18 mouse cellular contexts compared by ENCODE assay signal in genomic region chr8:126961516-126961915, GRCm38 (mm10). TPM values are rescaled to one million over a fixed set of nuclear protein-coding genes. Genes with fewer than 3 reads are reported as not detected.
DNase-seq lines count a peak whose midpoint lies in the region.
"Had no signal": no experiment of that assay in that cellular context is flagged by ENCODE, and none has a peak within 500 bp of the region (broad histone marks: within the 10 kb centered on the region; RNA-seq: fewer than 3 reads in every experiment).

No protein-coding gene starts in this region.

- intact Hi-C loops in left cerebral cortex, postnatal 14 days (cut with DNase I), result no loop called here
- intact Hi-C loops in left cerebral cortex, postnatal 4 days (cut with DNase I), result no loop called here

- peak; percentile 30 to 67 for DNase-seq in frontal cortex, adult 2 months (ENCODE audit: extremely low spot score in 1 of 2, low spot score in 1 of 2)
- no peak for DNase-seq in frontal cortex, postnatal 25 days (ENCODE audit: low spot score in 2 of 2)
- DNase-seq in left cerebral cortex, postnatal 14 days (ENCODE audit: low spot score in 2 of 2), result peak; percentile 41 to 45
- no peak for DNase-seq in left cerebral cortex, postnatal 4 days
- DNase-seq in layer of hippocampus, postnatal 10 days (ENCODE audit: low spot score in 2 of 2), result peak; percentile 40 to 45
- peak; percentile 31 for DNase-seq in right cerebral cortex, postnatal 25 days
- no peak for DNase-seq in kidney, postnatal 10 days
- DNase-seq in adrenal gland, postnatal 10 days, result no peak
- DNase-seq: adrenal gland, postnatal 36 days; cerebellum, adult 11 months; cerebellum, postnatal 14 days; gastrocnemius, postnatal 25 days; heart, adult 2 months; heart, postnatal 14 days; kidney, adult 9 months; kidney, postnatal 36 days; spleen, adult 18-20 months; thymus, postnatal 14 days had no signal

RNA-seq across cellular contexts. Expression of gene Rbm34, which starts 9.4 kb away (rescaled TPM):
- 9.6 and 11.6 TPM in 2 replicates for polyA plus RNA-seq in frontal cortex, adult 2 months (2012; rRNA removed)
- 10 to 100 TPM; 12.8 to 14.1 TPM for total RNA-seq in left cerebral cortex, postnatal 14 days (2021)
- total RNA-seq in left cerebral cortex, postnatal 4 days (2021), result 10 to 100 TPM; 18.8 to 19.5 TPM
- total RNA-seq in layer of hippocampus, postnatal 10 days (2021), result 10 to 100 TPM; 17.4 to 19.5 TPM
- total RNA-seq in adrenal gland, postnatal 10 days (2021), result 10 to 100 TPM; 14.2 to 15.3 TPM

RNA-seq across cellular contexts. Expression of gene Tomm20, which starts 15.9 kb away (rescaled TPM):
- polyA plus RNA-seq in frontal cortex, adult 2 months (2012; rRNA removed), result 104 and 115 TPM in 2 replicates
- total RNA-seq in left cerebral cortex, postnatal 14 days (2021), result 100 to 1,000 TPM; 162 to 168 TPM
- total RNA-seq in left cerebral cortex, postnatal 4 days (2021), result 100 to 1,000 TPM; 134 to 136 TPM
- total RNA-seq in layer of hippocampus, postnatal 10 days (2021), result 100 to 1,000 TPM; 186 to 197 TPM
- total RNA-seq in adrenal gland, postnatal 10 days (2021), result 100 to 1,000 TPM; 157 to 187 TPM

Comparison
In these comparisons a context has a peak if more than half of its experiments do, and no peak if none do; other contexts are left out.
1. DNase-seq: peak in frontal cortex, adult 2 months (2 of 2), left cerebral cortex, postnatal 14 days (2 of 2), layer of hippocampus, postnatal 10 days (2 of 2) and right cerebral cortex, postnatal 25 days (single experiment); none in frontal cortex, postnatal 25 days (0 of 2), left cerebral cortex, postnatal 4 days (single experiment), kidney, postnatal 10 days (single experiment) and adrenal gland, postnatal 10 days (single experiment).